25 mouse cellular contexts compared by ENCODE assay signal in the genomic region with DNA sequence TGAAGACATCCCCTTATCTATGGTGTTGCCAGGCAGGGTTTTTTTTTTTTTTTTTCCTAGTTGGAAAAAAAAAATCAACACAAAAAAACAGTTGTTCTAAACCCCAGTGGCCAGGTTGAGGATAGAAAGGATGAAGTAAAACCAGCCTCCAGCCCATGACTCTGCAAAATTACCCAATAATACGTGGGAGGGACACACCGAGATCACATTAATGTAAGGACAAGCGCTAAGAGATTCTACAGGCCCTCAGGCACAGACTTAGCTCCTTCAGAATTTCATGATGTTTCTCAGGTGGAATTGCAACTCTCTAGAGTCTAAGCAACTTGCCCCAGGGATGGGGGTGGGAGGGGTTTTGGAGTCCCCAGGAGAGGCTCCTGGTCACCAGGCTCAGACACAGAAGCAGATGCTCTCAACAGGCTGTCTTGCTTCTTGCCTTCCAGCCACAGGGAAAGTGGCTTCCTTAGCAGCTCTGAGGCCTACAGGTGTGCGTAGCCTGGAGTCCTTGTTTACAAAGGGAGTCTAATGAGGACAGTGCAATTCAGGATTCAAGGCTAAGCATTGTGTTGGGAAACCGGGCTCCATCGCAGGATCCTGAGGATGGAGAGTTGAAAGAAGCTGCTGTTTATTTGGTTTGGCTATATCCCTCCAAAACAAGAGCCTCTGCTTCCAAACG. TPM values are rescaled to one million over a fixed set of nuclear protein-coding genes. Genes with fewer than 3 reads are reported as not detected.
DNase-seq lines count a peak whose midpoint lies in the region; ATAC-seq lines count a peak whose summit lies in the region.
"Had no signal": no experiment of that assay in that cellular context is flagged by ENCODE, and none has a peak within 500 bp of the region (broad histone marks: within the 10 kb centered on the region; RNA-seq: fewer than 3 reads in every experiment).

No protein-coding gene starts in this region.

- no peak overlapping the region for H3K9ac ChIP-seq in hindbrain, embryonic 12.5 days
- H3K9ac ChIP-seq in hindbrain, embryonic 11.5 days (ENCODE audit: low read depth, low read length), result no peak overlapping the region
- no peak overlapping the region for H3K9ac ChIP-seq in midbrain, embryonic 16.5 days (ENCODE audit: low read depth, low read length)
- H3K9ac ChIP-seq in kidney, embryonic 16.5 days (replicated peaks; ENCODE audit: low read length), result no peak overlapping the region
- H3K9ac ChIP-seq: liver, postnatal 0 days; midbrain, embryonic 13.5 days; neural tube, embryonic 15.5 days had no signal

- ATAC-seq in hindbrain, embryonic 12.5 days (ENCODE audit: low FRiP score), result no peak
- ATAC-seq in hindbrain, embryonic 11.5 days (ENCODE audit: low FRiP score), result no peak
- 0 out of 2 replicates have a peak, but pooled peaks have one; percentile 13 for ATAC-seq in midbrain, embryonic 16.5 days
- no peak for ATAC-seq in kidney, embryonic 16.5 days (ENCODE audit: low FRiP score, low TSS enrichment)
- ATAC-seq: activated CD4-positive, CD25-positive, alpha-beta regulatory T cell, adult 4 months; CD4-positive, CD25-positive, alpha-beta regulatory T cell, adult 4 months; forebrain, embryonic 16.5 days; liver, postnatal 0 days; lung, postnatal 0 days had no signal

- 80% methylated on average over 7 of the region's 7 CpGs for WGBS in hindbrain, embryonic 12.5 days
- 73% methylated on average over 7 of the region's 7 CpGs for WGBS in hindbrain, embryonic 11.5 days
- WGBS in midbrain, embryonic 16.5 days, result 70% methylated on average over 7 of the region's 7 CpGs
- WGBS in midbrain, embryonic 10.5 days, result 68% methylated on average over 7 of the region's 7 CpGs
- 72% methylated on average over 7 of the region's 7 CpGs for WGBS in kidney, embryonic 16.5 days

- no peak overlapping the region for H3K4me2 ChIP-seq in hindbrain, embryonic 12.5 days (replicated peaks)
- no peak overlapping the region for H3K4me2 ChIP-seq in hindbrain, embryonic 11.5 days (replicated peaks; ENCODE audit: low read depth, low read length)
- no peak overlapping the region for H3K4me2 ChIP-seq in midbrain, embryonic 16.5 days (ENCODE audit: low read length)
- no peak overlapping the region for H3K4me2 ChIP-seq in kidney, embryonic 16.5 days (replicated peaks; ENCODE audit: low read depth, low read length)
- H3K4me2 ChIP-seq: liver, embryonic 11.5 days; midbrain, embryonic 13.5 days; neural tube, embryonic 15.5 days had no signal

- H3K27ac ChIP-seq in hindbrain, embryonic 12.5 days, result peak overlapping the region; percentile 60; the same call in 1 of the 2 replicates
- no peak overlapping the region for H3K27ac ChIP-seq in hindbrain, embryonic 11.5 days (ENCODE audit: low read depth, low read length)
- H3K27ac ChIP-seq in midbrain, embryonic 16.5 days (ENCODE audit: low read length), result no peak overlapping the region
- no peak overlapping the region for H3K27ac ChIP-seq in midbrain, embryonic 10.5 days (replicated peaks)
- no peak overlapping the region for H3K27ac ChIP-seq in kidney, embryonic 16.5 days (ENCODE audit: low read length)
- H3K27ac ChIP-seq: kidney, postnatal 0 days had no signal

- no peaks in the 10 kb centered on the region for H3K9me3 ChIP-seq in hindbrain, embryonic 12.5 days (replicated peaks)
- no peaks in the 10 kb centered on the region for H3K9me3 ChIP-seq in hindbrain, embryonic 11.5 days (ENCODE audit: control insufficient read depth, low read length)
- H3K9me3 ChIP-seq in midbrain, embryonic 16.5 days (replicated peaks; ENCODE audit: control insufficient read depth, low read length, poor library complexity, severe bottlenecking), result no peaks in the 10 kb centered on the region
- no peaks in the 10 kb centered on the region for H3K9me3 ChIP-seq in midbrain, embryonic 10.5 days (replicated peaks)
- no peaks in the 10 kb centered on the region for H3K9me3 ChIP-seq in kidney, embryonic 16.5 days (ENCODE audit: low read length)
- H3K9me3 ChIP-seq: G1E; midbrain, embryonic 13.5 days; neural tube, embryonic 15.5 days had no signal

- no peak for DNase-seq in hindbrain, embryonic 11.5 days (ENCODE audit: low spot score)
- no peak for DNase-seq in midbrain, embryonic 10.5 days (ENCODE audit: low spot score)
- peak; percentile 98 for DNase-seq in fat pad, adult 2 months (ENCODE audit: extremely low read depth, low read depth, low spot score)
- no peak for DNase-seq in thymus, postnatal 10 days (ENCODE audit: low spot score in 2 of 2)
- no peak for DNase-seq in spleen, postnatal 14 days (ENCODE audit: low spot score in 2 of 2)
- DNase-seq: adrenal gland, adult 8-10 months; cerebellum, adult 18-20 months; cerebellum, postnatal 25 days; gastrocnemius, postnatal 10 days; heart, postnatal 36 days; kidney, adult 11 months; liver, postnatal 0 days; thymus, adult 18-20 months had no signal

- 0 out of 2 replicates have a peak, but pooled peaks cover 7% of the 10 kb centered on the region for H3K36me3 ChIP-seq in hindbrain, embryonic 12.5 days
- no peaks in the 10 kb centered on the region for H3K36me3 ChIP-seq in hindbrain, embryonic 11.5 days (ENCODE audit: control insufficient read depth, insufficient read depth, low read length)
- H3K36me3 ChIP-seq in midbrain, embryonic 16.5 days (ENCODE audit: control insufficient read depth, insufficient read depth, low read length), result peaks cover 2% of the 10 kb centered on the region; the same call in 1 of the 2 replicates
- H3K36me3 ChIP-seq in midbrain, embryonic 10.5 days, result no peaks in the 10 kb centered on the region
- no peaks in the 10 kb centered on the region for H3K36me3 ChIP-seq in kidney, embryonic 16.5 days (ENCODE audit: insufficient read depth, low read length)
- H3K36me3 ChIP-seq: G1E; neural tube, embryonic 15.5 days had no signal

- H3K4me1 ChIP-seq in hindbrain, embryonic 12.5 days, result peaks cover 44% of the 10 kb centered on the region
- peaks cover 4% of the 10 kb centered on the region for H3K4me1 ChIP-seq in hindbrain, embryonic 11.5 days (replicated peaks; ENCODE audit: control insufficient read depth, insufficient read depth, low read length)
- peaks cover 28% of the 10 kb centered on the region for H3K4me1 ChIP-seq in midbrain, embryonic 16.5 days (ENCODE audit: control insufficient read depth, insufficient read depth, low read length)
- peaks cover 64% of the 10 kb centered on the region for H3K4me1 ChIP-seq in midbrain, embryonic 10.5 days
- H3K4me1 ChIP-seq in kidney, embryonic 16.5 days (ENCODE audit: insufficient read depth, low read length), result peaks cover 23% of the 10 kb centered on the region

- peaks cover 13% of the 10 kb centered on the region for H3K27me3 ChIP-seq in hindbrain, embryonic 12.5 days
- H3K27me3 ChIP-seq in hindbrain, embryonic 11.5 days (ENCODE audit: control insufficient read depth, insufficient read depth, low read length), result peaks cover 4% of the 10 kb centered on the region; the same call in 1 of the 2 replicates
- no peaks in the 10 kb centered on the region for H3K27me3 ChIP-seq in midbrain, embryonic 16.5 days (ENCODE audit: control insufficient read depth, insufficient read depth, low read depth, low read length)
- H3K27me3 ChIP-seq in midbrain, embryonic 10.5 days (ENCODE audit: low read depth, poor library complexity, severe bottlenecking), result peaks cover 88% of the 10 kb centered on the region
- H3K27me3 ChIP-seq in kidney, embryonic 16.5 days (ENCODE audit: insufficient read depth, low read length), result peaks cover 10% of the 10 kb centered on the region; the same call in 1 of the 2 replicates
- H3K27me3 ChIP-seq: neural tube, embryonic 15.5 days had no signal

- H3K4me3 ChIP-seq in hindbrain, embryonic 12.5 days, result no peak overlapping the region
- no peak overlapping the region for H3K4me3 ChIP-seq in hindbrain, embryonic 11.5 days (ENCODE audit: low read depth, low read length)
- no peak overlapping the region for H3K4me3 ChIP-seq in midbrain, embryonic 16.5 days (ENCODE audit: low read depth, low read length)
- H3K4me3 ChIP-seq in midbrain, embryonic 10.5 days, result no peak overlapping the region
- no peak overlapping the region for H3K4me3 ChIP-seq in kidney, embryonic 16.5 days (ENCODE audit: low read length)
- H3K4me3 ChIP-seq: midbrain, embryonic 13.5 days; neural tube, embryonic 15.5 days had no signal

RNA-seq across cellular contexts. Expression of a gene that starts 49.7 kb away (rescaled TPM):
- 43.8 and 45.9 TPM in 2 replicates for polyA plus RNA-seq in hindbrain, embryonic 12.5 days (2016; fragmentation: Nextera tagmentation; extraction: Ambion mirVana)
- 22.5 and 29.3 TPM in 2 replicates for polyA plus RNA-seq in hindbrain, embryonic 11.5 days (2014; fragmentation: Nextera tagmentation; extraction: Ambion mirVana)
- 23.4 and 33.3 TPM in 2 replicates for polyA plus RNA-seq in midbrain, embryonic 16.5 days (2015; fragmentation: Nextera tagmentation; extraction: Ambion mirVana)
- polyA plus RNA-seq in midbrain, embryonic 10.5 days (2016; fragmentation: Nextera tagmentation; extraction: Ambion mirVana), result 10.7 and 13.2 TPM in 2 replicates
- 10.2 and 11.2 TPM in 2 replicates for polyA plus RNA-seq in kidney, embryonic 16.5 days (2015; fragmentation: Nextera tagmentation; extraction: Ambion mirVana)
